Mouse (Mus musculus): Measurements from ENCODE around the gene Fbll1.

Gene Fbll1

DNA sequence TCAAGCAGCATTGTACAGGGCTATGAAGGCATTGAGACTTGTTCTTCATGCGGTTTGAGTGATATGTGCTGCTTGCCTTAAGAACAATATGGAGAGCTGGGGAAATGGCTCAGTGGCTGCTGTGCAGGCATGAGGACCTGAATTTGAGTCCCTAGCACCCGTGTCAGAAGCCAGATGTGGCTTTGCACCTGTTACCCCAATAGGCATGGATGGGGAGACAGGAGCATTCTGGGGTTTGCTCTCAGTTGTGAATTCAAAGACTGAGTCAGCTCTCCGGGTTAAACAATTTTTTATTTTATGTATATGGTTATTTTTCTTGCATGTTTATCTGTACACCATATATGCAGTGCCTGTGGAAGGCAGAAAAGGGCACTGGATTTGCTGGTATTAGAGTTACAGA lies 16.2 kb downstream of the Fbll1 start:
- DNase-seq = no peak

DNA sequence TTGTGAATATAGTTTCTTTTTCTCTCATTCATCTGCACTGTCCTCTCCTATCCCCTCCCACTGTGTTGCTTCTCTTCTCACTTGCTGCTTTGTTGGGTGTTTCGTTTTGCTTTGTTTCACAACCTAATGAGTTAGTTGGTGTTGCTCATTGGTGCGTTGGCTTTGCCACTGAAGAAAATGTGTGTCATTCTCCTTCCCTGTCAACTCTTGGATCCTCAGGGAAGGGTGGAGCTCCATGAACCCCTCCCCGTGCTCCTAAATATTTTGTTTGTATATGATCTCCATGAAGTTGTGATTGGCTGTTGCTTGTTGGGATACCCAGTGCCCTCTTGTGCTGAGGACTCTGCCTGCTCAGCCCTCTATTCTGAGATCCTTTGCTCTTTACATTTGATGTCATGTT lies 18.3 kb downstream of the Fbll1 start:
- DNase-seq = no peak

DNA sequence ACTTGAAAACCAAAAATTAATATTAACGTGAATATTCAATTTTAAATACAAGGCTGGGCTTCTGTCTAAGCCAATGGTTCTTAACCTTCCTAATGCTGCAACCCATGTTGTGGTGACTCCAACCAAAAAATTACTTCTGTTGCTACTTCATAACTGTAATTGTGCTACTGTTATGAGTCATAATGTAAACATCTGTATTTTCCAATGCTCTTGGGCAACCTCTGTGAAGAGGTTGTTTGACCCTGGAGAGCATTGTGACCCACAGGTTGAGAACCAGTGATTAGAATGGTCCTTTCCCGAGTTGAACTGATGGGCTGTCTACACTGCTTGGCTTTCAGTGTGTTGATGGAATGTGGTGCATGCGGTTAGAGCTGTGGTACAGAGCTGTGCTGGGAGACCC lies 22.2 kb downstream of the Fbll1 start:
- DNase-seq = no peak

DNA sequence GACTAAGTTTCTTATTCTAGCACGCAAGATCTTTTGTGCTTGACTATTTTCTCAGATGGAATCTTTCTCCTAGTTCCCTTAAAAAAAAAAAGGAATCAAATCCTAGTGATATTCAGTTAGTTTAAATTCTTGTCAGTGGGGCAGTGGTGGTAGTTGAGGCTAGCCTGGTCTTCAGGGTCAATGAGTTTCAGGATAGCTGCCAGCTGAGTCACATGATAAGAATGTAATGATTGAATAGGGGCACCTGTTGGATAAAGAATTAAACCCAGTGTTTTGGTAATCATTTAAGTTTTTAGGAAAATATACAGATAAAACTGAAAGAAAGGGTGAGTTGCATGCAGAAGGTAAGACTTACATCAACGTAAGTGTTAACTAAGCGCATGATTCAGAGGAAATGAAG lies 23.1 kb downstream of the Fbll1 start:
- DNase-seq = no peak

DNA sequence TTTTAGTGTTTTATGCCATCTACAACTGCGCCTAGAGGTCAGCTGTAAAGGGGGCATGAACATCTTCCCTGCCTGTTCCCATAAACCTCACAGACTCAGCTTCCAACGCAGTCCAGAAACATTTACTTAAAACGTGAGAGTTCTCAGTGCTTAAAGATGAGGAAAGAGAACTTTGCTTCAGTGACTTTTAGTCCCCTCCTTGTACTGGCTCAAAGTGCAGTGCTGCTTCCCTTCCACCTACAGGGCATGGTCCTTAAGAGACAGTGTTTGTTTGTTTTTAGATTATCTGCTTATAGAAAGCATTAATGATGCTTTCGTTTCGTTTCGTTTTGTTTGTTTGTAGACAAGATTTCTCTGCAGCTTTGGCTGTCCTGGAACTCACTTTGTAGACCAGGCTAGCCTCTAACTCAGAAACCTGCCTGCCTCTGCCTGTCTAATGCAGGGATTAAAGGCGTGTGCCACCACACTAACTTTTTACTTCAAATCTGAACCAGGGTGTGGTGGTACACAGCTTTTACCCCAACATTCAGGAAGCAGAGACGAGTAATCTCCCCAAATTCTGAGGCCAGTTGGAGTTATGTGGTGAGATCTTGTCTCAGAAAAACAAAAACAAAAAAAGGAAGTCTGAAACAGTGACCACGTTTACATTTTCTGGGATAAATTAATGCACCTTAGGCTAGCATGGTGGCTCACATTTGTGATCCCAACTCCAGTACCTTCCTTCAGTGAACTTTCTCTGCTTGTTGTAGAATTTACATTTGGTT lies 27.8 kb downstream of the Fbll1 start:
- DNase-seq = no peak

DNA sequence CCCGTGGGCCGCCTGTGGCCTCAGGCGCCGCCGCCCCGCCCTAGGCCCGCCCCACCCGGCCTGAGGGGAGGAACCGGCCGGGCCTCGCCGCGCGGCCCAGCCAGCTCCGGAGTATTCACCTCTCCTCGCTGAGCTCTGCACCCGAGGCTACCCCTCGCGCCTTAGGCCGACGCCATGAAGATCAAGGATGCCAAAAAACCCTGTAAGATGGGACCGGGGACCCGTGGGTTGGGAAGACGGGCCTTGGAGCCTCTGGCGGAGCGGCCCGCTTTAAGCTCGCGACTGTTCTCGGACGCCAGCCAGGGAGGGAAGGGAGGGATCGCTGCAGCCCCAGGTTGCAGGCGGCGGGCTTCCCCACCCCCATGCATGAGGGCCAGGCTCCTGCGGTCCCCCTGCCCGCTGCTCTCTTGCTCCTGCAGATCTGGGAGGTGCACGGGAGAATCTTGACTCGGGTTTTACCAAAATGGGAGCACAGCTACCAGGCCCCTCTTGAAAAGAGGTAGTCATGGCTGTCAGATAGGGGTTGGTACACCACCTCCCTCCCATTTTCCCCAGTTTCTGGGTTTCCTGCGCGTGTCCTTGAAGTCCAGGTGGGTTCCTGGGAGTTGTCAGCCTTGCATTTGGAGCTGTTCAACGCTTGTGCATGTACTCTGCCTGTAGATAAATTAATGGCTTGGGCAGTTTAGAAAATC lies 28.8 kb downstream of the Fbll1 start:
- no peak for DNase-seq

DNA sequence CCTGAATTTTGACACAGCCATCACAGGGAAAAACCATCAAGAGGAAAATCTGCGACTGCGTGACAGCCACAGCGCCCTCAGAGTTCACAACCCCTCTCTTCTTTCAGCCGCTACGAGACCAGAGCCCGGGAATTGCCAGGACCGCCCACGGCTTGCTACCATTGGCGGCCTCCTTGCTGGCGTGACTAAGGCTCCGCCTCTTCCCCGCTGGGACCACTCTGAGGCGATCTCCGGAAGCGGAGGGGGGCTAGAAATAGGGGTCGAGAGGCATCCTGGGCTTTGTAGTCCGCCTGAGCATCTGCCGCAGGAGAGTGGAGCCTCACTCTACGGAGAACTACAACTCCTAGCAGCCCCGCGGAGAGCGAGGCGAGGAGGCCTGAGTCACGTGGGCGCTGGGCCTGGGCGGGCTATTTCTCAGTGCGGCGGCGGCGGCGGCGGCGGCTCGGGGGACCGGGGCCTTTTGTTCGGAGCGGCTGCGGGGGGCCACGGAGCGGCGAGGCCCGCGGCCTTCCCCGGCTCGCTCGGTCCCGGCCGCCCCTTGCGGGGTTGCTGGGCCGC lies 29.4 kb downstream of the Fbll1 start, which contains the start of gene Pank3:
Pank3 (plus strand) TSS at position 297 of the 558 bp plus-strand sequence.
- DNase-seq = peak; percentile 98

DNA sequence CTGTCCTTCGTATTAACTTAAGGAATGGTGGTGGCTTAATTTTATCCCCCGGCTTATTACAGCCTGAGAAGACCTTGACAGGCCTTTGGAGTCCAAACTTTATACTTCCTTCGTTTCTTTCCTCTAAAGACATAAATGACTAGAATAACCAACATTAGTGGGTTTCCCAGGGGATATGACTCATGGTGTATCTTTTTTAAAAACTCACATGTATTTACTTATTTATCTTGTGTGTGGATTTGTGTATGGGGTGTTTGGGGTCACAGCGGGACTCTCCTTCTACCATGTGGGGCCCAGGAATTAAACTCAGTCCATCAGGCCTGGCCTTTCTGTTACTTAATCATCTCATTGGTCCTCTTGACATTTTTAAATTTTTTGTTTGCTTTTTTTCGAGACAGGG lies 31.8 kb downstream of the Fbll1 start:
- no peak for DNase-seq

DNA sequence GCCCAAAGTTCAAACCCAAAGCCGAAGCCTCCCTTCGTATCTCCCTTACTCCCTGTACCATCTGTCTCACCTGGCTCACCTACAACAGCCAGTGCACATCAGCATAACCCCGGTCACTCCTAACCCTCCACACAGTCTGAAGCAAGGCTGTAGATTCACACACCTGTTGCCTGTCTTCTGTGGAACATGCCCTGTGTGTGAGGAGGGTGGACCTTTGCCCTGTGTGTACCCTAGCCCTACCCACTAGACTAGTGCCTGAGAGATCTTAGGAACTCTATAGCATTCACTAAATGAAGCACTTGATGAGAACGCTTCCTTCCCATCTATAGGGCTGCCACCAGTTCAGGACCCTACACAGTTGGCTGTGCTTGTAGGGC lies 38.1 kb downstream of the Fbll1 start:
- DNase-seq = no peak

DNA sequence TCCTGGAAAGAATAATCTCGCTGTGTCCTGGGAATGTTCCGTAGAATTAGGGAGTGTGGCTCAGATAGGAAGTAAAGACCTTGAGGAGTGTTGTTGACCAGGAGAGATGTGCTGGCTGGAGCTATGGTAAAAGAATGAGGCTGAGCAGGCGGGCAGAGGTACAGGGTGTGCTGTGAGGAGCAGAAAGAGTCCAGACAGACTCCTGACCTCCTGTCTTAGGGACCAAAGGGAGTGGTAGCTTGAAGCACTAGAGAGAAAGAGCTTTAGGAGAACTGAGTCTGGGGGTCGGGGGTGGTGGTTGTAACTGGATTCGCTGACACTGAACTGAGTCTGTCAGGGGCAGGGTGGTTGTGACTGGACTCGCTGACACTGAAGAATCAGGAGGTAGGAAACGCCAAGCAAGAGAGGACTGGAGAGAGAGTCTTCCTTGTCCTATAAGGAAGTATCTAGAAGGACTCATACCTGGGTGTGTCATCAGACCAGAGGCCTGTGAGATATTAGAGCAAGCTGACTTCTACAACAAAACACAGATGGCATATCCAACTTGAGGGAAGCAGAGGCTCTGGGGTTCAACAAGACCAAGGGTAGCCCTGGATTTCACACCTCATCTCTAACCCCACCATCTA lies 38.6 kb downstream of the Fbll1 start:
- no peak for DNase-seq

DNA sequence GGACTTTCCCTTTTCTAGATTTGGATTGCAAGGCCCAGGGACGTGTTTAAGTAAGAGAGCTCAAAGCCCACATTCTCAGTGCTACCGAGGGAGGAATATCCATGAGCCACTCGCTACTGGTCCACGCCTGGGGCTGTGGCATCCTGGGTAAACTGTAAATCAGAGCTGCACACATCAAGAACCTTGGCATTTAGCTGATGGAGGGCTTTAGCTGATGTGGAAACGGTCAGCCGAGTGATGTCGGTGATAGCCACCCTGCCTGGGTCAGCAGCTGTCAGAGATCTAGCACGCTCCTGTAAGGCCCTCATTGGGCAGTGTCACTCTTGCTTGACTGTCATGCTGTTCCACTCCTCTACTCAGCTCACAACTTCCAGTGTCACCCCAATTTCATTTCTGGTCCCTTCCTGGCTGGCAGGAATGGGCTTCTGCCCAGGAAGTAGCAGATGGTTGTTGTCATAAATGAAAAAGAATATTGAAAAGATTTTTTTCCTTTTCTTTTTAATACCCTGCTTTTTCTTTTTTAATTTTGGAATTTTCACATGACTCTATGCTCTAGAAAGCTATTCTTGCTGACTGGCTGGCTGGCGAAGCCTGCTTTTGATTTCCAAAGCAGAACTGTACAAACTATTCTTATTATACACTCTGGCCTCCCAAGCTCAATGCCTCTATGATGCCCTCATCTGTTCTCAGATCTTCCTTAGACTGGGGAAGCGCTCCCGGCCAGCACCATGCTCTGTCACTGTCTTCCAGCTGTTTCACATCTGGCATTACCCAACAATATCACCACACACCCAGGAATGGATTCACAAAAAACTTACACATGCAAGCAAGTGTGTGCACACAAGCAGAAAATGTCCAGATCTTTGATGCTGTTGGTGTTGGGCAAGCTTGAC lies 42.0 kb downstream of the Fbll1 start:
- no peak for DNase-seq

DNA sequence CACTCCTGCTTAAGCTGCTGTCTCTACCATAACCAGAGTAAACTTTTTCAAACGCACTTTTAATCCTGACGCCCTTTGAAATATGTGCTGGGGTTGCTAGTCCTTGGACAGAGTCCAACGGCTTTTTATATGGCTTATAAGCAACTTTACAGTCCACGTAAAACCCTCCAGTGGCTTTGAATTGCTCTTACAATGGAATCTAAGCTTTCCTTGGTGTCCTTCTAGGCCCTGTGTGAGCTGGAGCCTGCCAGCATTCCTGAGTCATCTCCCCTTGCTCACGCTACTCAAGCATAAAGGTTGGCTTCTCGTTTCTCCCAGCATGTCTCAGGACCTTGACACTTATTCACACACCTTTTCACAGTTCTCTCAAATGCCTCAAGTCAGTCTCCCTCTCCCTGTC lies 43.1 kb downstream of the Fbll1 start:
- no peak for DNase-seq

DNA sequence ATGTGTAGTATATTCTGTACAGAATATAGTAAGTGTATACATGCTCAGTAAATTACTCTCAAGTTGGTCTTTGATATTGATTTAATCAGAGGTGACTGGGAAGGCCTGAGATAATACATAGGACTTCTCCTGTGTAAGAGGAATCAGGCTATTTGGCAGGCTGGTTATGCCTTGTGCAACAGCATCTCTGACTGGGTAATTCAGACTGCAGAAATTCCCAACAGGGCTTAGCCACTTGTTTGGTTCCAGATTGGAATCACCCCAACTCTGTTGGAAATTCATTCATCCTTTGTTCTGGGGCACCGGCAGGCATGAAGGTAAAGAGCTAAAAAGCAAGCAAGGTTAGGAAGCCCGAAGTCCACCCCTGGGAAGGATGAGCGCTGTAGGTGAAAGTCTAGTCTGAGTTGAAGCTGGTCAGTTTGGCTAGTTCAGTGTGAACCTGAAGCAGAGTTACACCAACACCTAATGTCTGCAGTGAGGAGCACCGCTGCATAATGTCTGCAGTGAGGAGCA lies 43.7 kb downstream of the Fbll1 start:
- no peak for DNase-seq

DNA sequence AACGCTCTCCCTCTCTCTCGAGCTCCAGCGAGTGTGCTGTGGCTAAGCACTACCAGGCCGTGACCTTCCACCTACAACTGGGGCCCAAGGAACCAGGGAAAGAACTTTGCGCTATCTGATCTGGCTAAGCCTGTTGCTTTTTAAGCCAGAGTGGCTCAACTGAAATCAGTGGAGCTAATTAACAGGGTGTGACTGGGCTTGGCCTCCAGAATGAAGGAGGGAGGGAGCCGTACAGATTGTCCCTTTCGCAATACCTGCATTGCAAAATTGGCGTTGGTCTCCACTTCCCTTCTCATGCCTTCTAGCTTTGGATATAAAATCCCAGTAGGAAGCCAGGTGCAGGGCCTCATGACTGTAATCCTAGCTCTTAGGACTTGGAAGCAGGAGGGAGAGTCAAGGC lies 48.1 kb downstream of the Fbll1 start:
- DNase-seq = peak; percentile 65
